Mouse (Mus musculus): ENCODE results near the gene Jmjd1c.

DNA sequence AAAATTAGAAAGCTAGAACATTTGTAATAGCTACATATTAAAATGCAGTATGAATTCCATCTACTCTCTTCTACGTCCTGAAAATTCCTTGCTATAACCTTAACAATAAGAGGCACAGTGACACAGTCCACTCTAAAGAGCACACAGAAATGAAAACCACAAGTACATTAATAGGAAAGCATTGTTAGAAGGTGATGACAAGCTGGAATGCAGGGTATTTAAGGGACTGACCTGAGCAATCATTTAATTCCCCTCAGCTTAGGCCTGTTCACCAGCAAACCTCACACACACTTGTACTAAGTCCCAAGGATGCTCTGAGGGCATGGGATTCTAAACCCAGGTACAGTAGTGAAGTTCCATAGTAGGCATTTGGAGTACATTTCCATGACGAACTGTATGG is 186.6 kb downstream of the Jmjd1c start:
- no peak for TF ChIP-seq CTCF (IDR thresholded peaks at IDR 0.05; ENCODE audit: control insufficient read depth, insufficient read depth, insufficient replicate concordance, low read depth, low read length)
- TF ChIP-seq POLR2A (IDR thresholded peaks at IDR 0.05; ENCODE audit: control insufficient read depth, low read depth, low read length), result no peak
